Mouse (Mus musculus) hindbrain, embryonic 12.5 days (tissue): Measurements from ENCODE around the gene 6030468B19Rik. TPM values are rescaled to one million over a fixed set of nuclear protein-coding genes. Genes with fewer than 3 reads are reported as not detected.

ENCODE experiments used
- ATAC-seq: fragments of 200-750 bp; cut with Nextera tagmentation; 2 replicates; pipeline ENCODE4 v1.8.0; 2017; ENCODE audit warnings: moderate TSS enrichment; ENCODE audit not compliant: low FRiP score
- H3K27ac ChIP-seq: fragments of 300-500 bp; sonication (generic); 2 replicates; pipeline ENCODE4 v1.5.1; 2016; ENCODE audit warnings: mild to moderate bottlenecking
- H3K27me3 ChIP-seq: fragments of 300-500 bp; sonication (generic); 2 replicates; pipeline ENCODE4 v1.6.1; 2016; ENCODE audit warnings: mild to moderate bottlenecking
- H3K36me3 ChIP-seq: fragments of 300-500 bp; sonication (generic); 2 replicates; pipeline ENCODE4 v1.6.1; 2016; ENCODE audit warnings: mild to moderate bottlenecking
- H3K4me1 ChIP-seq: fragments of 300-500 bp; sonication (generic); 2 replicates; pipeline ENCODE4 v1.6.1; 2016
- H3K4me2 ChIP-seq: fragments of 300-500 bp; sonication (generic); replicated peaks from 2 replicates; pipeline ENCODE4 v1.6.1; 2016; ENCODE audit warnings: mild to moderate bottlenecking
- H3K4me3 ChIP-seq: fragments of 300-500 bp; sonication (generic); 2 replicates; pipeline ENCODE4 v1.5.1; 2016; ENCODE audit warnings: mild to moderate bottlenecking
- H3K9ac ChIP-seq: fragments of 300-500 bp; sonication (generic); 2 replicates; pipeline ENCODE4 v1.6.1; 2016; ENCODE audit warnings: mild to moderate bottlenecking, moderate library complexity
- H3K9me3 ChIP-seq: fragments of 300-500 bp; sonication (generic); replicated peaks from 2 replicates; pipeline ENCODE4 v1.6.1; 2016; ENCODE audit warnings: mild to moderate bottlenecking
- WGBS: fragments of 180-500 bp; shearing (Covaris S2); methylation state at CpG from one replicate; pipeline ENCODE4 v1.1.7; 2016; 5-methylcytosine and 5-hydroxymethylcytosine counted together
- polyA plus RNA-seq: library from polyadenylated mRNA; unstranded; fragments of >200 nt; fragmentation: Nextera tagmentation; extraction: Ambion mirVana; gene quantifications from 2 replicates; pipeline ENCODE4 v1.2.1, GENCODE M21; 2016

The 6030468B19Rik gene
- polyA plus RNA-seq, 1 experiment from 2014 or later, result 0.67 TPM

DNA sequence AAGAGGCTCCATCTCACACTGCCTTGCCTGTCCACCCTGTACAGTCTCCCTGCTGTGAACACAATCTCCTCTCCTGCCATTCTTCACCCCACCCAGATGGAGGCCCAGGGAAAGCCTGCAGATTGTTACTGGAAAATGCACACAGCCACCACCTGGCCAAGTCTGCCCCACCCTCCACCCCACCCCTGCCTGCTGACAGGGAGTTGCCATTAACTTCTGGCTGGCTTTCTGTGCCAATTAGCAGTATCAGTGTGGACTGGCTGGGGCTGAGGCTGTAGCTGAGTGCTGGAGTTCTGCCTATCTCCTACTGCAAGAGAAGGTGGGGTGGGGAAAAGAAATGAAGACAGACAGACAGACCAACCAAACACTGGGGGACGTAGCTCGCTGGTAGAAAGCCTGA, 41.1 kb downstream of the 6030468B19Rik start:
- no peaks in the 10 kb centered on the region for H3K9me3 ChIP-seq
- H3K27me3 ChIP-seq, result no peaks in the 10 kb centered on the region; the same call in 1 of the 2 replicates
- no peak for ATAC-seq
- no peak overlapping the region for H3K9ac ChIP-seq
- H3K27ac ChIP-seq, result no peak overlapping the region
- H3K4me1 ChIP-seq, result no peaks in the 10 kb centered on the region
- no peaks in the 10 kb centered on the region for H3K36me3 ChIP-seq
- H3K4me2 ChIP-seq, result no peak overlapping the region
- no peak overlapping the region for H3K4me3 ChIP-seq
- WGBS, result 73% methylated on average over 2 of the region's 2 CpGs

DNA sequence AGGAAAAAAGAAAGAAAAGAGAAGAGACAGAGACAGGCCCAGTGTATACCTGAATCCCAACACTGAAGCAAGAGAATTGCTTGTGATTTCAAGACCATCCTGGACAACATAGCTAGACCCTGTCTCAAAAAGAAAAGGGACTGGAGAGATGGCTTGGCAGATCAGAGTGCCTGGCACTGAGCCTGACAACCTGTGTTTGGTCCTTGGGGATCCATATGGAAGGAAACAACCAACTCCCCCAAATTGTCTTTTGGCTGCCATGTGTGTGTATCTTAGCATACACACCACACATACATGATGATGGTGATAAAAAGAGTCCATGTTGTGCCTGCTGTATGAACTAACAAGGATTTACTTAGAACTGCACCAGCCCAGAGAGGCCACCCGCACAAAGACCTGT, 41.6 kb downstream of the 6030468B19Rik start:
- Histone ChIP-seq H3K4me1 (no peaks in the 10 kb centered on the region), H3K4me3 (no peak overlapping the region), H3K27me3 (no peaks in the 10 kb centered on the region; the same call in 1 of the 2 replicates), H3K4me2 (no peak overlapping the region), H3K9me3 (no peaks in the 10 kb centered on the region), H3K27ac (no peak overlapping the region), H3K36me3 (no peaks in the 10 kb centered on the region), H3K9ac (no peak overlapping the region; the same call in 1 of the 2 replicates)
- 100% methylated on average over 1 of the region's 1 CpGs for WGBS
- no peak for ATAC-seq

DNA sequence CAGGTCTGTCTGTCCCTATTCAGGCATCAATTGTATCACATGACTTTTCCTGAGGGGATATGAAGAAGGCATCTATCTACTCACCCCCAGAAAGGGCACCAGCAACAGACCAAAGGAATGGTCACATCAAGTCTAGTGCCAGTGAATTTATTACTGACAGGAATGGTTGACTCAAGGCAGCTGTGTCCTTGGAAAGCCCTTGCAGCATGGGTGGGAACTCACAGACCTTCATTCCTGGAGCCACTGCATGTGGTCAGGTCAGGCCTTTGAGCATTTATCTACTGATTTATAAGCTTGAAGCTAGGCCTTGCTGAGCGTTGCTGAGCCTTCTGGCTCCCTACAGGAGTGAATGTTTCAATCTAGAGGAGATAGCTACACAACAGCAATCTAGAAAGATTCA, 43.5 kb downstream of the 6030468B19Rik start:
- no peaks in the 10 kb centered on the region for H3K4me1 ChIP-seq
- H3K9ac ChIP-seq, result no peak overlapping the region
- ATAC-seq, result no peak
- H3K4me2 ChIP-seq, result no peak overlapping the region
- 62% methylated on average over 1 of the region's 1 CpGs for WGBS
- H3K27ac ChIP-seq, result no peak overlapping the region
- no peak overlapping the region for H3K4me3 ChIP-seq
- no peaks in the 10 kb centered on the region; the same call in 1 of the 2 replicates for H3K27me3 ChIP-seq
- H3K9me3 ChIP-seq, result no peaks in the 10 kb centered on the region
- no peaks in the 10 kb centered on the region for H3K36me3 ChIP-seq

DNA sequence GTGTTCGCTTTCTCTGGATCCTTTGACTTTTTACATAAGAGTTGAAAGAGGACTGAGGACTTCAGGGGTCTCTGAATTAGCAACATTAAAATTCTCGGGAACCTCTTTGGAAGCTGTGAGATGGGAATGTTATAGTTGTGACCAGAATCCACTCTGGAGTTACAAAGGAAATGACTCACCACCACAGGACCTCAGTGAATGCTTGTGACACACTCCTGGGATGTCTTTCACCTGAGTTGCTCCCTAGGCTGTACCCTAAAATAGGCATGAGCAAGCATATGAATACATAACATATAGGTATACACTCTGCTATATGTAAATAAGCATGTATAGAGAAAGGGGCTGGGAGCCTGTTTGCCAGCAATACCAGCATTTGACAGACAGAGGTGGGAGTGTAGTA, 46.0 kb downstream of the 6030468B19Rik start:
- Histone ChIP-seq H3K27ac (no peak overlapping the region), H3K27me3 (no peaks in the 10 kb centered on the region; the same call in 1 of the 2 replicates), H3K4me2 (no peak overlapping the region), H3K4me1 (peaks cover 11% of the 10 kb centered on the region), H3K9ac (no peak overlapping the region), H3K36me3 (no peaks in the 10 kb centered on the region), H3K4me3 (no peak overlapping the region), H3K9me3 (no peaks in the 10 kb centered on the region)
- ATAC-seq, result no peak
- 89% methylated on average over 2 of the region's 2 CpGs for WGBS

DNA sequence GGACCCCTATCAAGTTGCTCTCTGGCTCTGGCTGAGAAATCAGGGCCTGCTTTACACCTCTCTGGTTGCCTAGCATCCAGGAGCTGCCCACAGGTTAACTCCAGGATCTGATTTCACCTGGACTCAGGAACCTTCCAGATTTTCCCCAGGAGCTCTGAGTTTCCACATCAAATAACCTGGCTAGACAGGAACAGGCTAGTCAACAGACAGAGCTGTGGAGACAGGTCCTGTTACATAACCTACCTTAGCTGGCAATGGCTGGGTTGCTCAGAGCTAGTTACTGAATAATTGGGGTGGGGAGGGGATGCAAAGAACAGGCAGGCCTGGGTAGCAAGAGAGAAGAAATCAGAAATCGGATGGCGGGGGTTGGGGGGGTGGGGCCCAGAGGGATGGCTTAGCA, 47.5 kb downstream of the 6030468B19Rik start:
- no peaks in the 10 kb centered on the region for H3K9me3 ChIP-seq
- no peaks in the 10 kb centered on the region; the same call in 1 of the 2 replicates for H3K27me3 ChIP-seq
- no peak overlapping the region for H3K27ac ChIP-seq
- peaks cover 20% of the 10 kb centered on the region for H3K4me1 ChIP-seq
- no peaks in the 10 kb centered on the region for H3K36me3 ChIP-seq
- H3K4me3 ChIP-seq, result no peak overlapping the region
- no peak overlapping the region for H3K4me2 ChIP-seq
- no peak for ATAC-seq
- 88% methylated on average over 2 of the region's 2 CpGs for WGBS
- no peak overlapping the region for H3K9ac ChIP-seq

DNA sequence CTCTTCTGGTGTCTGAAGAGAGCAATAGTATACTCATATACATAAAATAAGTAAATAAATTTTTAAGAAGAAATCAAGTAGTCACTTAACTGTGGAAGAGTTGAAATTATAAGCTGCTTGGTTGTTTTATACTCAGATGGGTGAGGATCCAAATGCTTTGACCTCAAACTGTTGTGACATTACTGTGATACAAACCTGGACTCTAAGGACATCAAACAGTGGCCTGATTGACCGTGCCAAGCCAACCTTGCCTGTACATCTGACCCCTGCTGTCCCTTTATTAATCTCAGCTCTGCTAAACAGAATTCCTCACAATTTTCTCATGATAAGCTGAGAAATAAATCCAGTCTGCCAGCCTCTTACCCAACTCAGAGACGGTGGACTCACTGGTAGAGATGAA, 48.2 kb downstream of the 6030468B19Rik start:
- no peak overlapping the region for H3K9ac ChIP-seq
- no peaks in the 10 kb centered on the region for H3K36me3 ChIP-seq
- H3K27me3 ChIP-seq, result no peaks in the 10 kb centered on the region; the same call in 1 of the 2 replicates
- H3K27ac ChIP-seq, result no peak overlapping the region
- ATAC-seq, result no peak
- no peak overlapping the region for H3K4me3 ChIP-seq
- WGBS, result 85% methylated on average over 2 of the region's 2 CpGs
- no peak overlapping the region for H3K4me2 ChIP-seq
- no peaks in the 10 kb centered on the region for H3K9me3 ChIP-seq
- peaks cover 26% of the 10 kb centered on the region for H3K4me1 ChIP-seq

DNA sequence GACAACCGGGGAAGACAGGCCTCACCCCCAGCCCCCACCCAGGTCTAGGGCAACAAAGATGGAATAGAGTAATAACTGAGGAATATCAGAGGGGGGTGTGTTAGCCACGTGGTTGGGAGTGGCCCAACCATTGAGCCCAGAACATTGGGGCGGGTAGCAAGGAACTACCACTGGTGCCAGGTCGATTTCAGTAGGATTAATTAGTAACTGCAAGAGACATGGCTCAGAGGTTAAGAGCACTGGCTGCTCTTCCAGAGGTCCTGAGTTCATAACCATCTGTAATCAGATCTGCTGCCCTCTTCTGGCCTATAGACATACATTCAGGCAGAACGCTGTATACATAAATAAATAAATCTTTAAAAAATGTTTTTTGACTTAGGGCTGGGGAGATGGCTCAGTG, 49.2 kb downstream of the 6030468B19Rik start:
- ATAC-seq, result no peak
- Histone ChIP-seq H3K36me3 (no peaks in the 10 kb centered on the region), H3K4me2 (no peak overlapping the region), H3K27ac (no peak overlapping the region), H3K27me3 (no peaks in the 10 kb centered on the region), H3K4me1 (peaks cover 26% of the 10 kb centered on the region), H3K9me3 (no peaks in the 10 kb centered on the region), H3K4me3 (no peak overlapping the region), H3K9ac (no peak overlapping the region)
- WGBS, result 59% methylated on average over 5 of the region's 5 CpGs

DNA sequence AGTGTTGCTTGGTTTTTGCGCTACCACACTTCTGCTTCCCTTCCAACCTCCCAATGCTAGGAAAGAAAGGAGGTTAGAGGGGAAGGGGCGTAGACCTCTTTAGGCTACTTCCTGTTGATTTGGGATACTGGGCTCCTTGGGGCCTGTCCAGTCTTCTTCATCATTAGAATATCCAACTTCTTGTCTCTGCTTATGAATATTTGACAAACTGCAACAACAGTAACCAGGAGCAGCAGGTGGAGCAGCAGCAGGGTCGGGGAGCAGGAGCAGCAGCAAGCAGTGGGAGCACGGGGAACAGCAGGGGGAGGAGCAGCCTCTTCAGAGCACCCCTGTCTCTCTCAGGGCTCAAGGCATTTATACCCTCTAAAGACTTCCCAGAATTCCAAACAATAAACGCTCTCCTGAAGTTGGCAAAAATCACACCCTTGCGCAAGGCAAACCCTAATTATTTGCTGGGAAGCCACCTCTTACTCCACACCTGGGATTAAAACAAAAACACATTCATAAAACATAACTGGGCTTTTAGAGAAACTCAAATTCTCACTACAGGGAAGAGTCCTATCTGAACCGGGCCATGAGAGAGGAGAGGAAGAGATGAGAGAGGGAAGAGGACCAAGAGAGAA, 50.2 kb downstream of the 6030468B19Rik start:
- Histone ChIP-seq H3K4me2 (peak overlapping the region; percentile 83), H3K36me3 (peaks cover 1% of the 10 kb centered on the region), H3K9ac (0 out of 2 replicates have a peak overlapping the region, but pooled peaks have one; percentile 88), H3K27ac (peak overlapping the region; percentile 97), H3K27me3 (no peaks in the 10 kb centered on the region), H3K4me1 (peaks cover 26% of the 10 kb centered on the region), H3K9me3 (no peaks in the 10 kb centered on the region), H3K4me3 (0 out of 2 replicates have a peak overlapping the region, but pooled peaks have one; percentile 61)
- WGBS, result 83% methylated on average over 7 of the region's 7 CpGs
- no peak for ATAC-seq

DNA sequence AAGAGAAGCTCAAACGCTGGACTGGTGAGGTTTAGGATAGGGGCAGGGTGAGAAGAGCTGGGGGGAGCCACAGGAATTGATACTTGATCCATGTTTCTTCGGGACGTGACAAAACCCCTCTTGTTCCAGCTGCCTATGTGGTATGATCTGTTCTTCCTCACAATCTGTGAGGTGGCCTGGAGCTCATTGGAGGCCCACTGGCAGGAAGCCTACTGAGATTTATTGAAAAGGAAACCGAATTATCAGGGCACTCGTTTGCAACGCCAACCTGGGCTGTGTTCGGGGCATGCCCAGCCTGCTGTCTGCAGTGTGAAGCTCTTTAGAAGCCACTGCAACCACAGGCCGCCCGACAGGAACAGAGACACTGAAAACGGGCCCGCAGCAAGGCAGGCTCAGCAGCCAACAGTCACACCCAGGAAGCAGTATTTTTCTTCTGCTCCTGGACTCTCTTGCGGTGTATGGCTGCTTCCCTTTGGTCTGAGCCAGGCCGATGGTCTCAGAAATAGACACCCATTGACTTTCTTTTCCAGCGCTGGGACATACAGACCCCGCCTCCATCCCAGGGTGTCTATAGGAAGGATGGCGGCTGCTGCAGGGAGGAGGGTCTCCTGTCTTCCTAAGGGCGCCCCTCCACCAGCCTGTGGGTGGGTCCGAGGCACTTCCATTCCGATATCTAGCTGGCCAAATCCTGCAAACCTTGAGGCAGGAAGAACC, 51.0 kb downstream of the 6030468B19Rik start:
- H3K4me1 ChIP-seq, result peaks cover 26% of the 10 kb centered on the region
- H3K27me3 ChIP-seq, result no peaks in the 10 kb centered on the region
- ATAC-seq, result peak; percentile 90
- no peaks in the 10 kb centered on the region for H3K9me3 ChIP-seq
- H3K4me3 ChIP-seq, result peak overlapping the region; percentile 61
- H3K9ac ChIP-seq, result peak overlapping the region; percentile 88
- 12% methylated on average over 19 of the region's 19 CpGs for WGBS
- peak overlapping the region; percentile 83 for H3K4me2 ChIP-seq
- H3K36me3 ChIP-seq, result peaks cover 8% of the 10 kb centered on the region
- peak overlapping the region; percentile 97 for H3K27ac ChIP-seq

DNA sequence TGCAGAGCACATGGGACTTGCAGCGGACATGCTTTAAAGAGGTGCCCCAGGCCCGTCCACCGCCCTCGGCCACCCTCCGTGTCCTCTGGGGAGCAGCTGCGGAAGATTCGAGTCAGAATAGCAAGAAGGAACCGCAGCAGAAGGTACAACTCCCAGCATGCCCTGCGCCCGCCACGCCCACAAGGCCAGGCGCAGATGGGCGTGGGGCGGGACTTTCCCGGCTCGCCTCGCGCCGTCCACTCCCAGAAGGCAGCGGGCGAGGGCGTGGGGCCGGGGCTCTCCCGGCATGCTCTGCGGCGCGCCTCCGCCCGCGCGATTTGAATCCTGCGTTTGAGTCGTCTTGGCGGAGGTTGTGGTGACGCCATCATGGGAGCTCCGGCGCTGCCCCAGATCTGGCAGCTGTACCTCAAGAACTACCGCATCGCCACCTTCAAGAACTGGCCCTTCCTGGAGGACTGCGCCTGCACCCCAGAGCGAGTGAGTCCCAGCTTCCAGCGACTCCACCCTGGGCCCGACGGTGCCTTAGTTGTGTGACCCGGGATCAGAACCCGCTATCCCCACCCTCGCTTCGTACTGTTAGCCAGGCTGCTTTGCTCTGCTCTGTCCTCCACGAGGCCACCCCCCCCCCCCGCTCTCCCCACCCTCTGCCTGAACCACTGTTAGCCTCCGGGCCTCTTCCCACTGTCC, 51.7 kb downstream of the 6030468B19Rik start, which contains the start of gene Birc5:
Gene Birc5, plus strand, starts transcription at position 267 of the 687 bp plus-strand sequence.
- Histone ChIP-seq H3K9me3 (no peaks in the 10 kb centered on the region), H3K4me3 (peak within 1 kb of the TSS; percentile 61), H3K36me3 (peaks cover 13% of the 10 kb centered on the region), H3K4me2 (peak within 1 kb of the TSS; percentile 83), H3K27me3 (no peaks in the 10 kb centered on the region), H3K4me1 (peaks cover 26% of the 10 kb centered on the region), H3K27ac (peak within 1 kb of the TSS; percentile 97), H3K9ac (peak within 1 kb of the TSS; percentile 88)
- under 1% methylated on average over 51 of the region's 51 CpGs for WGBS
- peak; percentile 91 for ATAC-seq

DNA sequence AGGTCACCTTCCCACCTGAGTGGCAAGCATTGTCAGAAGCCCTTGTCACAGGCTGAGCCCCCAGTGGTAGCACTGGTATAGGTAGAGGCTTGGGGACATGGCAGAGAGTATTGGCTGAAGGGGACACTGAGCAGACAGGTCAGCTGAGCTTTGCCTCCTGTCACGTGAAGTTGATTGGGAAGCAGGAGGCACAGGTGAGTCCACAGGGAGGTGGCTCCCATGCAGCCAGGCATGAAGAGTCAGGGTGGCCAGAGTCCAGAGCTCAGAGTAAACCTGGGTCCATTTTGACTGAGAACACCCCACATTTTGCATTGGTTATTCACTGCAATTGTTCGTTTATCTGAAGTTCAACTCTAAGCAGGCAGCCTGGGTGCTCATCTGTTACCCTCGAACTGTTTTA, 55.4 kb downstream of the 6030468B19Rik start:
- 97% methylated on average over 3 of the region's 3 CpGs for WGBS
- Histone ChIP-seq H3K27me3 (no peaks in the 10 kb centered on the region), H3K4me2 (no peak overlapping the region), H3K4me1 (peaks cover 21% of the 10 kb centered on the region), H3K36me3 (peaks cover 41% of the 10 kb centered on the region), H3K9ac (no peak overlapping the region), H3K4me3 (no peak overlapping the region), H3K9me3 (no peaks in the 10 kb centered on the region), H3K27ac (no peak overlapping the region)
- no peak for ATAC-seq

DNA sequence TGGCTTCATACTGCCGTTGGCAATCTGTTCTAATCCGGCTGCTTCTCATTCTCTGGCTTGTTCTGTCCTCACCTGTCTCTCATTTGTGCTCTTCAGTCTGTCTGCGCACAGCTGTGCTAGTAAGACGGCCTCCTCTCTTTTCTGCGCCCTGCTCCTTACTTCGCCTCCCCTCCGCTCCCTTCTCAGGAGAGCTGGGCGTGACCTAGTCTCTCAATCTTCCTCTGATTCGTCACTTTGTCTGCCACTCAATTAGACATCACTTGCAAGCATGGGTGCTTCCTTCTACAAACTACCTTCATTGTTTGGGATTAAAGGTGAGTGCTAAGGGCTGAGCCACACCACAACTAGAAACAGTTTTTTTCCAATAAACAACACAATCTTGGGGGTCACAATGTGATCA, 56.8 kb downstream of the 6030468B19Rik start:
- 94% methylated on average over 9 of the region's 9 CpGs for WGBS
- peaks cover 41% of the 10 kb centered on the region for H3K36me3 ChIP-seq
- H3K4me3 ChIP-seq, result no peak overlapping the region
- peaks cover 13% of the 10 kb centered on the region for H3K4me1 ChIP-seq
- ATAC-seq, result no peak
- no peak overlapping the region for H3K27ac ChIP-seq
- H3K4me2 ChIP-seq, result no peak overlapping the region
- no peaks in the 10 kb centered on the region for H3K9me3 ChIP-seq
- H3K27me3 ChIP-seq, result peaks cover 7% of the 10 kb centered on the region
- H3K9ac ChIP-seq, result no peak overlapping the region
